Mouse (Mus musculus) liver, adult 2 months (tissue): ENCODE data around the gene Csad. TPM values are rescaled to one million over a fixed set of nuclear protein-coding genes. Genes with fewer than 3 reads are reported as not detected.

Experiments
- DNase-seq: peaks from one replicate; pipeline ENCODE4 v3.0.0-alpha.2; 2011; ENCODE audit warnings: low read depth, low spot score; ENCODE audit errors: extremely low read depth
- H3K27ac ChIP-seq: fragments of 200-500 bp; replicated peaks from 2 replicates; pipeline ENCODE4 v1.5.1; 2012; ENCODE audit warnings: low read depth, mild to moderate bottlenecking, control low read depth, inconsistent platforms, low read length; ENCODE audit not compliant: insufficient read depth
- H3K27me3 ChIP-seq: fragments of 200-500 bp; 2 replicates; pipeline ENCODE4 v1.6.1; 2012; ENCODE audit warnings: mild to moderate bottlenecking, moderate library complexity, low read length, inconsistent platforms; ENCODE audit not compliant: control insufficient read depth, insufficient read depth
- H3K36me3 ChIP-seq: fragments of 200-500 bp; 2 replicates; pipeline ENCODE4 v1.6.1; 2012; ENCODE audit warnings: low read length, inconsistent platforms; ENCODE audit not compliant: control insufficient read depth, insufficient read depth
- H3K4me1 ChIP-seq: fragments of 200-500 bp; 2 replicates; pipeline ENCODE4 v1.6.1; 2011; ENCODE audit warnings: low read length; ENCODE audit not compliant: control insufficient read depth, insufficient read depth
- H3K4me3 ChIP-seq: fragments of 200-500 bp; 2 replicates; pipeline ENCODE4 v1.5.1; 2011; ENCODE audit warnings: low read depth, mild to moderate bottlenecking, control low read depth, low read length, moderate library complexity; ENCODE audit not compliant: insufficient read depth
- H3K79me2 ChIP-seq: fragments of 200-500 bp; 2 replicates; pipeline ENCODE4 v1.6.1; 2012; ENCODE audit warnings: inconsistent platforms, mild to moderate bottlenecking, low read length, moderate library complexity; ENCODE audit not compliant: control insufficient read depth, insufficient read depth
- H3K9ac ChIP-seq: fragments of 200-500 bp; 2 replicates; pipeline ENCODE4 v1.6.1; 2012; ENCODE audit warnings: low read depth, mild to moderate bottlenecking, control low read depth, inconsistent platforms, low read length
- CTCF ChIP-seq: fragments of 200-500 bp; IDR thresholded peaks from 2 replicates; pipeline ENCODE4 v1.5.1; 2011; ENCODE audit warnings: low read depth, low read length, control low read depth
- POLR2A ChIP-seq: fragments of 200-500 bp; IDR thresholded peaks from 2 replicates; pipeline ENCODE4 v1.6.1; 2011; ENCODE audit warnings: low read length, control low read depth; ENCODE audit not compliant: insufficient read depth; ENCODE audit errors: extremely low read depth
- WGBS: fragments of 180-500 bp; shearing (Covaris S2); methylation state at CpG from one replicate; pipeline ENCODE4 v1.1.7; 2018; 5-methylcytosine and 5-hydroxymethylcytosine counted together
- polyA plus RNA-seq: library from polyadenylated mRNA; depleted of rRNA; stranded (reverse); fragments of >200 nt; gene quantifications from 2 replicates; pipeline ENCODE4 v1.2.3, GENCODE M21; 2012
- total RNA-seq: library from RNA; depleted of rRNA; stranded (reverse); fragments of >200 nt; gene quantifications from 2 replicates; pipeline ENCODE4 v1.2.3, GENCODE M21; 2014

Csad gene
- total and polyA plus RNA-seq, 2 experiments = 47.6 to 123 TPM

DNA sequence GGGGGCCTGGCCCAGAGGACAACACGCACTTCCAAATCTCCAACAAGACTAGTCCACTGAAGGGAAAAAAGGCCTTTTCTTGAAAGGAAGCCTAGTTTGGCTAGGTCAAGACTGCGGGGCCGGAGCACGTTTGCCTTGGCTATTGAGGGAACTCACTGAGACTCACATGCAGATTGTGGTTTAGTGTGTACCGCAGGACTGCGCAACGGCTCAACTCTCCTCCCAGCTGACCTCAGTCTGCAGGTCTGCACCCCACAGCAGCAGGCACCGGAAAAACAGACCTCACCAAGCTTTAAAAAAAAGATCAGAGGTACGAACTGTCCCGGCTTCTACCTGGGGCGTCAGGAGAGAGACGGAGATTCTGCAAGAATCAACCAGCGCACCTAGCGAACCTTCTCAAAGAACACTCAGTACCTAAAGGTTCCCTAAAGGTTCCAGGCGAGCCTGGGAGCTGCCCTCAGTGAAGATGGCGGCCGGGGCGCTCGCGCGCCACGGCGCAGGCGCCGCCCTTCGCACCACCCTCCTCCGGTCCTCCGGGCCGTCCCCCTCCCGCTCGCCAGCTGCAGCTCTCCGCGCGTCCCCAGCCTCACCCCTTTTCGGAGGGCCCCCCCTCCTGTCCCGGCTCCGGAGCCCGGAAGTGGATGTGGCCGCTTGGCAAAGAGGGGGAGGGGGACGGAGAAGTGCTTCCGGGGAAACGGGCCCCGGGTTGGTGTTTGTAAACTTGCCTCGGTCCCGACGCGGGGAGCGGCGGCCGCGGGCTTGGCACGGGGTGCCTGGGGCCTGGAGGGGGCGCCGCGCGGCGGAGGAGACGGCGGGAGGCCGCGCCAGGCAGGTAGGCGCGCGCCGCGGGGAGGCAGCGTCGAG lies 1.3 kb downstream of the Csad start, which contains the start of gene Zfp740:
Gene Zfp740 (plus strand): TSS at position 279 of the 864 bp plus-strand sequence.
- peaks cover 10% of the 10 kb centered on the region; the same call in 1 of the 2 replicates for H3K79me2 ChIP-seq
- peak; percentile 27; the same call in 1 of the 2 replicates for TF ChIP-seq POLR2A
- no peak for TF ChIP-seq CTCF
- H3K4me1 ChIP-seq = peaks cover 18% of the 10 kb centered on the region
- DNase-seq = peak; percentile 85
- peaks cover 23% of the 10 kb centered on the region for H3K36me3 ChIP-seq
- H3K4me3 ChIP-seq = peak within 1 kb of the TSS; percentile 98
- H3K27me3 ChIP-seq = no peaks in the 10 kb centered on the region
- peak within 1 kb of the TSS; percentile 94 for H3K27ac ChIP-seq
- 1% methylated on average over 61 of the region's 68 CpGs for WGBS
- peak within 1 kb of the TSS; percentile 99 for H3K9ac ChIP-seq

DNA sequence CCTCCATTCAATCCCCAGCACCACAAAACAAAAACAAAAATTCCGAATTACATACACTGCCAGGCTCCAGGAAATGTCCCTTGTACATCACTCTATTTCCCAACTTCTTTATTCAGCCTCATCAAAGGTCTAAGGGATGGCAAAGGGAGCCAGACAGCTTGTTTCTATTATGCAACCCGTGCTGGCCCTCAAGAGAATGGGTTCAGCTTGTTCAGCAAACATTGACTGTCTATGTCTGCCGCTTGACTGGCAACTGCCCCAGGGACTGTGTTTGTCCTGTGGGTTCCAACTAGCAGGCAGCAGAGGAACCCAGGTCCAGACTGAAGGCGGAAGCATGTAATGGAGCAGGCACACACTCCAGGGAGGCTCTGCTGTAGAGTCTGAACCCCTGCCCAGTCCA lies 5.7 kb downstream of the Csad start:
- Histone ChIP-seq H3K36me3 (no peaks in the 10 kb centered on the region), H3K27ac (peak overlapping the region; percentile 14), H3K4me3 (no peak overlapping the region), H3K9ac (no peak overlapping the region), H3K79me2 (no peaks in the 10 kb centered on the region), H3K4me1 (peaks cover 23% of the 10 kb centered on the region), H3K27me3 (no peaks in the 10 kb centered on the region)
- 24% methylated on average over 4 of the region's 4 CpGs for WGBS
- DNase-seq = peak; percentile 100
- TF ChIP-seq CTCF (no peak), POLR2A (no peak)

- WGBS = 50% methylated on average over 4 of the region's 4 CpGs
- no peaks in the 10 kb centered on the region for H3K36me3 ChIP-seq
- no peak overlapping the region for H3K27ac ChIP-seq
Measured at GRCm38 (mm10) chr15:102195373-102195772, 9.2 kb downstream of the Csad start.

GRCm38 (mm10) chr15:102194439-102194838 lies 10.1 kb downstream of the Csad start:
- H3K4me1 ChIP-seq = peaks cover 45% of the 10 kb centered on the region
- no peaks in the 10 kb centered on the region for H3K79me2 ChIP-seq
- no peak overlapping the region for H3K9ac ChIP-seq
- peak overlapping the region; percentile 61 for H3K27ac ChIP-seq
- no peaks in the 10 kb centered on the region for H3K27me3 ChIP-seq
- H3K36me3 ChIP-seq = no peaks in the 10 kb centered on the region
- 12% methylated on average over 4 of the region's 4 CpGs for WGBS
- H3K4me3 ChIP-seq = no peak overlapping the region
- peak; percentile 80 for DNase-seq
- TF ChIP-seq POLR2A = no peak
- no peak for TF ChIP-seq CTCF

More at GRCm38 (mm10) chr15:102195373-102195772, 9.2 kb downstream of the Csad start:
- H3K4me1 ChIP-seq = peaks cover 39% of the 10 kb centered on the region
- TF ChIP-seq POLR2A (no peak), CTCF (no peak)
- DNase-seq = no peak
- H3K9ac ChIP-seq = no peak overlapping the region
- H3K4me3 ChIP-seq = no peak overlapping the region
- no peaks in the 10 kb centered on the region for H3K79me2 ChIP-seq
- no peaks in the 10 kb centered on the region for H3K27me3 ChIP-seq

GRCm38 (mm10) chr15:102193652-102194051 lies 10.9 kb downstream of the Csad start:
- no peak for TF ChIP-seq CTCF
- TF ChIP-seq POLR2A = no peak
- Histone ChIP-seq H3K27ac (peak overlapping the region; percentile 55), H3K4me3 (no peak overlapping the region), H3K27me3 (no peaks in the 10 kb centered on the region), H3K9ac (no peak overlapping the region), H3K4me1 (peaks cover 42% of the 10 kb centered on the region), H3K36me3 (no peaks in the 10 kb centered on the region), H3K79me2 (peaks cover 1% of the 10 kb centered on the region; the same call in 1 of the 2 replicates)
- WGBS = 22% methylated on average over 4 of the region's 4 CpGs
- peak; percentile 86 for DNase-seq

GRCm38 (mm10) chr15:102192820-102193386 lies 11.6 kb downstream of the Csad start:
- H3K4me3 ChIP-seq = no peak overlapping the region
- peaks cover 9% of the 10 kb centered on the region; the same call in 1 of the 2 replicates for H3K79me2 ChIP-seq
- peak overlapping the region; percentile 67; the same call in 1 of the 2 replicates for H3K27ac ChIP-seq
- H3K9ac ChIP-seq = no peak overlapping the region
- H3K36me3 ChIP-seq = no peaks in the 10 kb centered on the region
- 14% methylated on average over 5 of the region's 5 CpGs for WGBS
- no peak for TF ChIP-seq CTCF
- TF ChIP-seq POLR2A = no peak
- no peak for DNase-seq
- peaks cover 42% of the 10 kb centered on the region for H3K4me1 ChIP-seq
- H3K27me3 ChIP-seq = no peaks in the 10 kb centered on the region
